Mouse (Mus musculus) hindbrain, embryonic 12.5 days (tissue): Measurements from ENCODE around the gene Akt1s1. TPM values are rescaled to one million over a fixed set of nuclear protein-coding genes. Genes with fewer than 3 reads are reported as not detected.

Experiments
- ATAC-seq: fragments of 200-750 bp; cut with Nextera tagmentation; 2 replicates; pipeline ENCODE4 v1.8.0; 2017; ENCODE audit warnings: moderate TSS enrichment; ENCODE audit not compliant: low FRiP score
- H3K27ac ChIP-seq: fragments of 300-500 bp; sonication (generic); 2 replicates; pipeline ENCODE4 v1.5.1; 2016; ENCODE audit warnings: mild to moderate bottlenecking
- H3K27me3 ChIP-seq: fragments of 300-500 bp; sonication (generic); 2 replicates; pipeline ENCODE4 v1.6.1; 2016; ENCODE audit warnings: mild to moderate bottlenecking
- H3K36me3 ChIP-seq: fragments of 300-500 bp; sonication (generic); 2 replicates; pipeline ENCODE4 v1.6.1; 2016; ENCODE audit warnings: mild to moderate bottlenecking
- H3K4me1 ChIP-seq: fragments of 300-500 bp; sonication (generic); 2 replicates; pipeline ENCODE4 v1.6.1; 2016
- H3K4me2 ChIP-seq: fragments of 300-500 bp; sonication (generic); replicated peaks from 2 replicates; pipeline ENCODE4 v1.6.1; 2016; ENCODE audit warnings: mild to moderate bottlenecking
- H3K4me3 ChIP-seq: fragments of 300-500 bp; sonication (generic); 2 replicates; pipeline ENCODE4 v1.5.1; 2016; ENCODE audit warnings: mild to moderate bottlenecking
- H3K9ac ChIP-seq: fragments of 300-500 bp; sonication (generic); 2 replicates; pipeline ENCODE4 v1.6.1; 2016; ENCODE audit warnings: mild to moderate bottlenecking, moderate library complexity
- H3K9me3 ChIP-seq: fragments of 300-500 bp; sonication (generic); replicated peaks from 2 replicates; pipeline ENCODE4 v1.6.1; 2016; ENCODE audit warnings: mild to moderate bottlenecking
- WGBS: fragments of 180-500 bp; shearing (Covaris S2); methylation state at CpG from one replicate; pipeline ENCODE4 v1.1.7; 2016; 5-methylcytosine and 5-hydroxymethylcytosine counted together
- microRNA counts: library from miRNA; unstranded; fragments of <30 nt; microRNA quantifications from one replicate; lab custom pipeline; 2017
- microRNA-seq: library from miRNA; unstranded; fragments of <30 nt; microRNA quantifications from one replicate; pipeline ENCODE4, GENCODE M21; 2017
- polyA plus RNA-seq: library from polyadenylated mRNA; unstranded; fragments of >200 nt; fragmentation: Nextera tagmentation; extraction: Ambion mirVana; gene quantifications from 2 replicates; pipeline ENCODE4 v1.2.1, GENCODE M21; 2016

The Akt1s1 gene
- polyA plus RNA-seq, 1 experiment from 2014 or later, result 99.3 TPM

GRCm38 (mm10) chr7:44900632-44901031 is 51.8 kb downstream of the Akt1s1 start:
- 0 out of 2 replicates have a peak overlapping the region, but pooled peaks have one; percentile 32 for H3K9ac ChIP-seq
- 83% methylated on average over 11 of the region's 11 CpGs for WGBS
- peaks cover 38% of the 10 kb centered on the region for H3K4me1 ChIP-seq
- H3K27ac ChIP-seq, result no peak overlapping the region; the same call in 1 of the 2 replicates
- H3K4me2 ChIP-seq, result no peak overlapping the region; the same call in 1 of the 2 replicates
- peaks cover 69% of the 10 kb centered on the region for H3K36me3 ChIP-seq
- 0 out of 2 replicates have a peak, but pooled peaks cover 3% of the 10 kb centered on the region for H3K27me3 ChIP-seq
- ATAC-seq, result no peak
- no peak overlapping the region for H3K4me3 ChIP-seq
- H3K9me3 ChIP-seq, result no peaks in the 10 kb centered on the region

DNA sequence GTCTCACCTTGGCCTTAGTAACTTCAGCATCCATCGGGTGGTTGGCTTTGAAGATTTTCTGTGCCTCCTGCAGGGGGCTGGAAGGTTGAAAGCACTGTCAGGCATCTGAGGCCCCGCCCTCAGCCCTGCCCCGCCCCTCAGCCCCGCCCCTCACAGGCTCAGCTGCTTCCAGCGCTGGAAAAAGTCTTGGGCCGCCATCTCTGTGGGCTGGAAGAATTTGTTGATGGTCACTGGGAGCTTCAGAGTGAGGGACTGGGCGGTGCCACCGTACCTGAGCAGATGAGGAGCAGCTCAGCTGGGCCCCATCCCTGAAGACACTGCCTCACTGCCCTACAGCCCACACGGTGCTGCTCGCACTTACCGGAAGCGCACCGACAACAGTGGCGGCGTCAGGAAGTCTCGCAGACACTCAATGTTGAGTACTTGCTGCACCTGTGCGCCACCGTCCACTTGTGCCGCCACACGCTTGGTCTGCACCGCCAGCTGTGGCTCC is 52.5 kb downstream of the Akt1s1 start:
- 0 out of 2 replicates have a peak, but pooled peaks have one; percentile 21 for ATAC-seq
- WGBS, result 19% methylated on average over 21 of the region's 21 CpGs
- Histone ChIP-seq H3K27ac (peak overlapping the region; percentile 62; the same call in 1 of the 2 replicates), H3K4me2 (peak overlapping the region; percentile 41), H3K27me3 (0 out of 2 replicates have a peak, but pooled peaks cover 3% of the 10 kb centered on the region), H3K4me1 (peaks cover 37% of the 10 kb centered on the region), H3K36me3 (peaks cover 75% of the 10 kb centered on the region), H3K9me3 (no peaks in the 10 kb centered on the region), H3K9ac (peak overlapping the region; percentile 44; the same call in 1 of the 2 replicates), H3K4me3 (peak overlapping the region; percentile 15)

MicroRNA genes within 50 kb of the gene (microRNA counts, 519-probe panel; counts per million panel counts)
- microRNA mmu-miR-707 (lab: Ali Mortazavi, UCI), result 470 counts per million, percentile 58 among the panel's probes with 10 or more counts

Small RNA genes lying within 50 kb of the gene (microRNA-seq; reads per million reads assigned to microRNA genes)
- gene Mir707, result not detected

Other genes starting within 250 kb of the Akt1s1 start
- 3.9 and 4.3 TPM in 2 replicates for gene Myh14, start 178.1 kb upstream of the Akt1s1 start, polyA plus RNA-seq
- gene Izumo2, start 140.2 kb upstream of the Akt1s1 start, polyA plus RNA-seq, result not detected in 2 replicates
- gene Vrk3, start 100.6 kb upstream of the Akt1s1 start, polyA plus RNA-seq, result 32.7 and 34.0 TPM in 2 replicates
- gene Zfp473, start 97.9 kb upstream of the Akt1s1 start, polyA plus RNA-seq, result 2.3 and 2.8 TPM in 2 replicates
- 69.8 and 73.9 TPM in 2 replicates for gene Nup62, start 32.9 kb upstream of the Akt1s1 start, polyA plus RNA-seq
- gene Il4i1, start 32.6 kb upstream of the Akt1s1 start, polyA plus RNA-seq, result 1.8 and 2.5 TPM in 2 replicates
- gene Atf5, start 32.3 kb upstream of the Akt1s1 start, polyA plus RNA-seq, result 3.9 and 4.6 TPM in 2 replicates
- gene Tbc1d17, start 88 bp downstream of the Akt1s1 start, polyA plus RNA-seq, result 103 and 110 TPM in 2 replicates
- 34.7 and 35.1 TPM in 2 replicates for gene Pnkp, start 8.1 kb downstream of the Akt1s1 start, polyA plus RNA-seq
- gene Ptov1, start 20.8 kb downstream of the Akt1s1 start, polyA plus RNA-seq, result 606 and 662 TPM in 2 replicates
- gene Med25, start 43.7 kb downstream of the Akt1s1 start, polyA plus RNA-seq, result 153 and 155 TPM in 2 replicates
- 19.1 and 22.7 TPM in 2 replicates for gene Fuz, start 47.1 kb downstream of the Akt1s1 start, polyA plus RNA-seq
- 103 and 107 TPM in 2 replicates for gene Ap2a1, start 80.5 kb downstream of the Akt1s1 start, polyA plus RNA-seq
- not detected in 2 replicates for gene Tsks, start 94.2 kb downstream of the Akt1s1 start, polyA plus RNA-seq
- 42.8 and 44.2 TPM in 2 replicates for gene Cpt1c, start 125.9 kb downstream of the Akt1s1 start, polyA plus RNA-seq
- gene Prmt1, start 137.6 kb downstream of the Akt1s1 start, polyA plus RNA-seq, result 551 and 566 TPM in 2 replicates
- gene Irf3, start 148.7 kb downstream of the Akt1s1 start, polyA plus RNA-seq, result 62.7 and 74.3 TPM in 2 replicates
- 46.7 and 46.8 TPM in 2 replicates for gene Bcl2l12, start 149.7 kb downstream of the Akt1s1 start, polyA plus RNA-seq
- 50.6 and 52.4 TPM in 2 replicates for gene Scaf1, start 167.4 kb downstream of the Akt1s1 start, polyA plus RNA-seq
- gene Rras, start 169.0 kb downstream of the Akt1s1 start, polyA plus RNA-seq, result 22.6 and 23.2 TPM in 2 replicates
- 10.9 and 14.0 TPM in 2 replicates for gene Prr12, start 203.9 kb downstream of the Akt1s1 start, polyA plus RNA-seq
- 55.9 and 60.0 TPM in 2 replicates for gene Nosip, start 213.4 kb downstream of the Akt1s1 start, polyA plus RNA-seq
- 17.8 and 18.0 TPM in 2 replicates for gene Prrg2, start 213.7 kb downstream of the Akt1s1 start, polyA plus RNA-seq
- gene Rcn3, start 243.2 kb downstream of the Akt1s1 start, polyA plus RNA-seq, result 177 and 180 TPM in 2 replicates